ENCODE assay signal across 8 mouse cellular contexts in genomic region chr1:154786243-154786669, GRCm38 (mm10).
DNase-seq lines count a peak whose midpoint lies in the region; ATAC-seq and TF ChIP-seq lines count a peak whose summit lies in the region.

No protein-coding gene starts in this region.

- no peak overlapping the region for H3K4me2 ChIP-seq in embryonic facial prominence, embryonic 11.5 days (ENCODE audit: low read depth, low read length)
- no peak overlapping the region for H3K4me2 ChIP-seq in midbrain, embryonic 13.5 days (replicated peaks)

- H3K4me3 ChIP-seq in embryonic facial prominence, embryonic 11.5 days (ENCODE audit: low read depth, low read length) = no peak overlapping the region
- H3K4me3 ChIP-seq in midbrain, embryonic 13.5 days (replicated peaks) = no peak overlapping the region
- H3K4me3 ChIP-seq in small intestine, adult 2 months (ENCODE audit: low read depth, low read length) = no peak overlapping the region

- TF ChIP-seq POLR2A in small intestine, adult 2 months (IDR thresholded peaks at IDR 0.05; ENCODE audit: low read depth, low read length) = no peak

- H3K36me3 ChIP-seq in embryonic facial prominence, embryonic 11.5 days (replicated peaks; ENCODE audit: control insufficient read depth, insufficient read depth, low read depth, low read length) = no peaks in the 10 kb centered on the region
- no peaks in the 10 kb centered on the region for H3K36me3 ChIP-seq in midbrain, embryonic 13.5 days
- no peaks in the 10 kb centered on the region for H3K36me3 ChIP-seq in small intestine, adult 2 months (ENCODE audit: control insufficient read depth, insufficient read depth, low read length)

- peak; percentile 44 to 55 for DNase-seq in urinary bladder, adult 18-20 months (ENCODE audit: low spot score in 2 of 2)
- no peak for DNase-seq in urinary bladder, postnatal 10 days (ENCODE audit: low spot score)
- peak; percentile 93 for DNase-seq in embryonic facial prominence, embryonic 11.5 days (ENCODE audit: low spot score)
- peak; percentile 96 for DNase-seq in heart, adult 11 months
- DNase-seq in kidney, adult 11 months = peak; percentile 54
- DNase-seq in left cerebral cortex, postnatal 4 days = peak; percentile 83

- no peak overlapping the region for H3K9ac ChIP-seq in embryonic facial prominence, embryonic 11.5 days (replicated peaks; ENCODE audit: low read length)
- H3K9ac ChIP-seq in midbrain, embryonic 13.5 days (replicated peaks) = peak overlapping the region; percentile 30; the same call in 1 of the 2 replicates

- ATAC-seq in embryonic facial prominence, embryonic 11.5 days (replicated peaks; ENCODE audit: insufficient number of reproducible peaks, low FRiP score, low TSS enrichment, low read depth) = 0 out of 2 replicates have a peak, but pooled peaks have one; percentile 48
- ATAC-seq in midbrain, embryonic 13.5 days = peak; percentile 72

- no peaks in the 10 kb centered on the region for H3K4me1 ChIP-seq in embryonic facial prominence, embryonic 11.5 days (ENCODE audit: control insufficient read depth, insufficient read depth, low read length)
- peaks cover 21% of the 10 kb centered on the region for H3K4me1 ChIP-seq in midbrain, embryonic 13.5 days (replicated peaks)
- H3K4me1 ChIP-seq in small intestine, adult 2 months (ENCODE audit: control insufficient read depth, insufficient read depth, insufficient read length, low read length) = no peaks in the 10 kb centered on the region

- 8% methylated on average over 4 of the region's 4 CpGs for WGBS in embryonic facial prominence, embryonic 11.5 days
- 4% methylated on average over 4 of the region's 4 CpGs for WGBS in midbrain, embryonic 13.5 days
- 4% methylated on average over 4 of the region's 4 CpGs for WGBS in small intestine, adult 2 months

- H3K27ac ChIP-seq in embryonic facial prominence, embryonic 11.5 days (replicated peaks; ENCODE audit: low read depth, low read length) = no peak overlapping the region
- H3K27ac ChIP-seq in midbrain, embryonic 13.5 days = no peak overlapping the region
- H3K27ac ChIP-seq in small intestine, adult 2 months (ENCODE audit: insufficient read depth, low read depth, low read length) = no peak overlapping the region

- peak; percentile 54; the same call in 1 of the 2 replicates for TF ChIP-seq CTCF in small intestine, adult 2 months (IDR thresholded peaks at IDR 0.05; ENCODE audit: extremely low read depth, insufficient read length, insufficient replicate concordance, low read depth, low read length)

- no peaks in the 10 kb centered on the region; the same call in 1 of the 2 replicates for H3K27me3 ChIP-seq in embryonic facial prominence, embryonic 11.5 days (ENCODE audit: control insufficient read depth, insufficient read depth, low read length)
- peaks cover 8% of the 10 kb centered on the region; the same call in 1 of the 2 replicates for H3K27me3 ChIP-seq in midbrain, embryonic 13.5 days
- no peaks in the 10 kb centered on the region for H3K27me3 ChIP-seq in small intestine, adult 2 months (ENCODE audit: control insufficient read depth, insufficient read depth, low read length)

- intact Hi-C loops in left cerebral cortex, postnatal 4 days (cut with DNase I) = loop anchor here (2.0 kb wide), 2 partner anchors 221 to 491 kb away; no protein-coding TSS in a partner anchor

- H3K9me3 ChIP-seq in embryonic facial prominence, embryonic 11.5 days (replicated peaks; ENCODE audit: control insufficient read depth, low read length) = no peaks in the 10 kb centered on the region
- H3K9me3 ChIP-seq in midbrain, embryonic 13.5 days = no peaks in the 10 kb centered on the region
